Mouse (Mus musculus) embryonic facial prominence, embryonic 14.5 days (tissue): Measurements from ENCODE around the gene Vmn2r85. TPM values are rescaled to one million over a fixed set of nuclear protein-coding genes. Genes with fewer than 3 reads are reported as not detected.

ENCODE experiments used
- polyA plus RNA-seq: library from polyadenylated mRNA; unstranded; fragments of >200 nt; fragmentation: Nextera tagmentation; extraction: Ambion mirVana; gene quantifications from 2 replicates; pipeline ENCODE4 v1.2.1, GENCODE M21; 2014

Gene Vmn2r85
- polyA plus RNA-seq, 1 experiment from 2014 or later = not detected

Other genes with a start within 250 kb of the Vmn2r85 start
- 0.14 TPM in 1 of 2 replicates, not detected in the other for gene Olfr826, start 245.5 kb downstream of the Vmn2r85 start, polyA plus RNA-seq
- not detected in 2 replicates for gene Olfr827, start 215.3 kb downstream of the Vmn2r85 start, polyA plus RNA-seq
- 0.09 and 0.22 TPM in 2 replicates for gene Neurod4, start 149.5 kb downstream of the Vmn2r85 start, polyA plus RNA-seq
- 1.7 and 2.2 TPM in 2 replicates for gene Tespa1, start 106.8 kb downstream of the Vmn2r85 start, polyA plus RNA-seq
- not detected in 2 replicates for gene Vmn2r84, start 35.4 kb downstream of the Vmn2r85 start, polyA plus RNA-seq
- gene Vmn2r86, start 26.3 kb upstream of the Vmn2r85 start, polyA plus RNA-seq = not detected in 2 replicates
- 0.04 TPM in 1 of 2 replicates, not detected in the other for gene Vmn2r87, start 67.7 kb upstream of the Vmn2r85 start, polyA plus RNA-seq